Mouse (Mus musculus): ENCODE results near the gene Gm49721.
"Not testable (repeated sequence)": the region's sequence is repeated elsewhere in the genome, so short reads cannot be mapped to it uniquely, and the experiment has no call there.

DNA sequence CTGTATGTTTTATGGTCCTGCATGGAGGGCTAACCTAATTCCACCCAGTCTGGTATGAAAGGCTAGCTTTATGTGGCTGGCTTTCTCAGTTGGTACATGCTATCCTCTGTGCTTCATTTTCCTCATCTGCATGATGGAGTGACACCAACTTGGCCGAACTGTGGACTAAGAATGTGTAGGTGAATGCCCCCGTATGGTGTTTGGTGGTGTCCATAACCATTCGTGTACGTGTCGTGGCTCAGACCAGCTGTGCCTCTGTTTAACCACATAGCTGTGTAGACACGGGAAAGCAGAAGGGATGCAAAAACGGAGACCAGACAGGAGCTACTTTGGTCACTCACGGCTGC is 31.1 kb upstream of the Gm49721 start:
- TF ChIP-seq CTCF (conservative IDR thresholded peaks at IDR 0.05; ENCODE audit: low read length); POU5F1 (IDR thresholded peaks at IDR 0.05; ENCODE audit: borderline replicate concordance, low read length); NANOG (IDR thresholded peaks at IDR 0.05; ENCODE audit: borderline replicate concordance, low read length): not testable (repeated sequence)
